Mouse (Mus musculus) erythroblast, embryonic 14.5 days (primary cell): ENCODE data around the gene Chchd10.

Source experiments
- GATA1 ChIP-seq: IDR thresholded peaks from 2 replicates; pipeline ENCODE4 v1.6.1; 2012; ENCODE audit warnings: low read length, inconsistent platforms, mixed read lengths
- TAL1 ChIP-seq: IDR thresholded peaks from 3 replicates; pipeline ENCODE4 v1.6.1; 2012; ENCODE audit warnings: low read length, inconsistent platforms, mixed read lengths

GRCm38 (mm10) chr10:75949053-75950045 lies 16.4 kb downstream of the Chchd10 start:
- TF ChIP-seq GATA1 (no peak), TAL1 (no peak)
